Mouse (Mus musculus): ENCODE measurements at regions not wholly inside any gene's neighbourhood (a gene's known extent, or its start where the extent isn't known, plus 50 kb on each side); places are given as distances from the start of the nearest gene placed in this dataset.

GRCm38 (mm10) chr1:76081700-76082099 is 535.6 kb downstream of the Slc4a3 start:
- no peak for DNase-seq (ENCODE audit: low spot score)

GRCm38 (mm10) chr1:76083273-76084036 is 537.4 kb downstream of the Slc4a3 start:
- no peak for DNase-seq (ENCODE audit: low spot score)

DNA sequence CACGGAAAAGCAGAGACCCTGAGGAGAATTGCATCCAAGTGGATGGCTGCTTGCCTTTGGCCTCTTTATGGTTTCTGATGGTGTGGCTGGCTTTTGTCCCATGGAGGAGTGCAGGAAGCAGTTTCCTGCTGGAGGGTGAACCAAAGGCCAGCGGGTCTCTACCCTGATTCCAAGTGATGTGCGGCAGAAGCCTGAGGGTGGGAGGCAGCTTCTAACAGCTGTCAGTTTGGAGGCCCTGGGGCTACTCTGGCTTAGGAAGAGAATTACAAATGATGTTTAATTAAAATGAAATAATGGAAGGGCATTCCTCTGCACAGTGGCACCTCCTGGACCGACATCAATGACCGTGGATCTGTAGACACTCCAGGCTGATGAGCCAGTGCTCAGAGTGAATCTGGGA is 545.0 kb downstream of the Slc4a3 start:
- DNase-seq (ENCODE audit: low spot score), result no peak

GRCm38 (mm10) chr1:76113281-76113680 is 567.2 kb downstream of the Slc4a3 start:
- DNase-seq (ENCODE audit: low spot score), result peak; percentile 13

- DNase-seq (ENCODE audit: low spot score), result no peak
Observed at GRCm38 (mm10) chr1:76120840-76121239, 574.8 kb downstream of the Slc4a3 start.

DNA sequence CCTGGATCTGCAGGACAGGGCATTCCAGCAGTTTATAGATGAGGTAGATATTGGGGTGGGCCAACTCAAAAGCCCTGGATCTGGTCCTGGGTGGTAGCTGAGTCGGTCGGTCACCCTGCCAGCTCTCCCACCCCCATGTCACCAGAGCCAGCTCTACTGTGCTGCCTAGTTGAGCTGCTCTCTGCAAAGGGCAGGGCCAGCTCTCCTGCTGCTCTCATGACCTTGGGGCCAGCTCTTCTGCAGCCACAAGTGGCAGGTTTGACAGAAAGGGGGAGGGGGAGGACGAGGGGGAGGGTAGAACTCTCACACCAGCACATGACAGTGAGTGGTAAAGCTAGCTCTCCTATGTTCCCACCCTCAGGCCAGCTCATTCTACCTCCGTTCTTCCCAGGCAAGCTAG is 584.3 kb downstream of the Slc4a3 start:
- no peak for DNase-seq (ENCODE audit: low spot score)

DNA sequence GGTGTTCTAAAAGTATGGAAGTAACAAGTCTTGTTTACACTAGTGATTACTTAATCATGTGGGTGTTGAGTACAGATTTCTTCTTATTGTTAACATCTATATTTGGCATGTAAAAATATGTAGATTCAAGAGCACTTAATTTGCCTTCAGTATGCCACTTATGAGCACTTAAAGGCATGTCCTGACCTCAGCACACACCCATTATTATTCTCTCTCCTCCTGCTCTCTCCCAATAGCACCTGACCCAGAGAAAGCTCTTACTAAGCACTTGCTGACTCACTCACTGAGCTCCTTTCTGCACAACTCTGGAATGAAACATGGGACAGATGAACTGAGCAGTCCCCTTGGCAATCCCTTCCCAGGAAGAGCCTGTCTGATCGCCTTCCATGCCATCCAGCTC is 590.7 kb downstream of the Slc4a3 start:
- no peak for DNase-seq (ENCODE audit: low spot score)

- DNase-seq (ENCODE audit: low spot score), result no peak
Observed at GRCm38 (mm10) chr1:76137701-76138100, 591.6 kb downstream of the Slc4a3 start.

DNA sequence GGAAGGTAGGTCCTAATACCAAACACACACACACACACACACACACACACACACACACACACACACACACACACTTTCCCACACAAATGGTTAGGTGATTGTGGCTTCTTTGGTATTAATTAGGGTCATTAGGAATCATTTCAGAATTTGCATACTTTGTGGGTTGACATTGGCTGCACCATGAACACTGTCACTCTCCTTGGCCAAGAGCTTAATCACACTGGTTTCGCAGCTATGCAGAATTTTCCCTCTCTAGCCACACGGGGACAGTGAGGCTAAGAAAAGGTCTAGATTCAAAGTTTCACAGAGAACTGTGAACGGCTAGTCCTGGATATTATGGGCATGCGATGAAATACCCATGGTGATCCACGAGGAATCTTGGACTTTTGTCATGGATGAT is 597.5 kb downstream of the Slc4a3 start:
- DNase-seq (ENCODE audit: low spot score), result no peak

GRCm38 (mm10) chr1:76148963-76149362 is 602.9 kb downstream of the Slc4a3 start:
- DNase-seq (ENCODE audit: low spot score), result no peak

- no peak for DNase-seq (ENCODE audit: low spot score)
Observed at GRCm38 (mm10) chr1:76156291-76156690, 610.2 kb downstream of the Slc4a3 start.

GRCm38 (mm10) chr1:76167486-76167885 is 621.4 kb downstream of the Slc4a3 start:
- DNase-seq (ENCODE audit: low spot score), result no peak

- no peak for DNase-seq (ENCODE audit: low spot score)
Observed at GRCm38 (mm10) chr1:76181181-76181580, 635.1 kb downstream of the Slc4a3 start.

- DNase-seq (ENCODE audit: low spot score), result no peak
Observed at GRCm38 (mm10) chr1:76194844-76195243, 648.8 kb downstream of the Slc4a3 start.

DNA sequence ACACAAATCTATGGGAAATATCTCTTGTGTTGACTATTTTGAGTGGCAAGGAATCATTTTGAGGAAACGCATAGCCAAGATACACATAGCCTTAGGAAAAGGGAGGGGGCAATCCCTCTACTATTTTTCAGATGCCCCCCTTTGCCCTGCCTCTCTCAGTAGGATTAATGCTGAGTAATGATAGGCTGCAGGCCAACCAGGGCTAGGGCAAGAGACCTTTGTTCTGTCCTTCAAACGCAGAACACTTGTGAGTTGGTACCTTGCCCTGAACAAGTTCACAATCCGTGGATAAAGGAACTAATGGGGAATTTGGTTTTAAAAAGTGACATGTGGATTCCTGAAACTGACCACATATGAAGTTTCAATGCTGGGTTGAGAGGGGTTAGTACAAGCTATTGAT is 651.6 kb downstream of the Slc4a3 start:
- no peak for DNase-seq (ENCODE audit: low spot score)

DNA sequence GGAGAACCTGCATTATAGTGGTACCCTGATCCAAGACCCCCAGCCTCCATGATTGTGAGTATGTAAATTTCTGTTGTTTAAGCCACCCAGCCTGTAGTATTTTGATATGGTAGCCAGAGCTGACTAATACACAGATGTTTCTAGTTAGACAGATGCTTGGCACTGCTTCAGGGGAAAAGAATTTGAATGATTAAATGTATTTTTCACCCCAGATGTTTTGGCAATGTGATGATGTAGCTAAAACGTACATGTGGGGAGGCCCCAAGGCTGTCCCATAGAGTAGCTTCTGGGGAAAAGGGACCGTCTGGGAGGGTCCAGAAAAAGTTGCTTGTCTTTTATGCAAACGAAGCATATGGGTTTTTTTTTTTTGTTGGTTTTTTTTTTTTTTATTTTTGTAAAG is 654.8 kb downstream of the Slc4a3 start:
- DNase-seq (ENCODE audit: low spot score), result no peak

- no peak for DNase-seq (ENCODE audit: low spot score)
Observed at GRCm38 (mm10) chr1:76212486-76212885, 666.4 kb downstream of the Slc4a3 start.

DNA sequence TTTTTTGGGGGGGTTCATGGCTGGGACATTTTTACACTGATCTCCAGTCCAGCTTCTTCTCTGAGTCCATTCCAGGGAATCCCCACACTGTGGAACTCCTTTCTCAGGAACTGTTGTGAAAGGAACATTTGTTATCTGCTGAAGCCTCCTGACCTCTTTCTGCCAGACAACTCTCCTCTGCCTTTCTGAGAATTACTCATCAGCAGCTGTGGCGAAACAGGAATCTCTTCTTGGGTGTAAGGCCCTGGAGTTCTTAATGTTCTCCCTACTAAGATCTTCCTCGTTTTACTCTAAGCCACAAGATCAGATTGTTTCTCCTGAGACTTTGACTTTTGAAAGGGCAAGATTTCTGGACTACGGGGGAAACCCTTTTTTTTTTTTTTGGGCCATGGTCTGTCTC is 698.7 kb downstream of the Slc4a3 start:
- DNase-seq (ENCODE audit: low spot score), result peak; percentile 1

- DNase-seq (ENCODE audit: low spot score), result no peak
Observed at GRCm38 (mm10) chr1:76246181-76246796, 700.2 kb downstream of the Slc4a3 start.

- no peak for DNase-seq (ENCODE audit: low spot score)
Observed at GRCm38 (mm10) chr1:76247126-76247525, 701.1 kb downstream of the Slc4a3 start.

- no peak for DNase-seq (ENCODE audit: low spot score)
Observed at GRCm38 (mm10) chr1:76258217-76258616, 712.2 kb downstream of the Slc4a3 start.

- peak; percentile 10 for DNase-seq (ENCODE audit: low spot score)
Observed at GRCm38 (mm10) chr1:76276148-76276547, 730.1 kb downstream of the Slc4a3 start.

DNA sequence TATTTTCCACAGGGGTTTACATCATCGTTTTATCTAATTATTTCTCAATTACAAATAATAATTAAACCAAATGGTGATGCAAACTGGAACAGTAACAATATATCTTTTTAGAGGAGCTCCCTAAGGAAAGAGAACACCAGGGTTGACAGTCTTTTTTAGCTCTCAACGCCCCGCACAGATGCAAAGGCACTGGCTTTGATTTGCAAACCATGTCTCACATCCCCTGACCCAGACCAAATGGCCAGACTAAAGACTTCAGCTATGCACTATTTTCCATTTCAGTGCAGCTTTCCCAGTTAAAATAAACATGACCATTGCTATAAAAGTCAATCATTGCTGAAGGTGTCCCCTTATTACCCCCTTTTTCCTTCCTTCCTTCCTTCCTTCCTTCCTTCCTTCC is 730.6 kb downstream of the Slc4a3 start:
- no peak for DNase-seq (ENCODE audit: low spot score)

DNA sequence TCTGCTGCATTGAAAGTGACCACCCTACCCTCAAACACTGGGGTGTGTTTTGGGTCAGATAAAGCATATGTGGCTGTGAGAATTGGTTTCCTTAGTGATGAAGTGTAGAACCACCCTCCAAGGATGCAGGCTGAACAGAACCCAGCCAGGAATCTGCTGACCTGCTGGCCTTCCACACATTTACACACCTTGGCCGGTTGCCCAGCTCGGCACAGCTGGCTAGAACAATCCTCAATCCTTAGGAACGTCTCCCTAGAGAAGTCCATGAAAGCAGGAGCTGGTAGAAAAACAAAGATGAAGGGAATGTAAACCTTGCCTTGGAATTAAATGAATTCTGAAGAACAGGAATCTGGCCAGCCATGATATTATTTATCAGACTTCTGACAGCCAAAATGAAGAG is 737.3 kb downstream of the Slc4a3 start:
- DNase-seq (ENCODE audit: low spot score), result no peak
